Mouse (Mus musculus) stomach, embryonic 15.5 days (tissue): ENCODE measurements around the gene Gm8122. TPM values are rescaled to one million over a fixed set of nuclear protein-coding genes. Genes with fewer than 3 reads are reported as not detected.
"Not testable (repeated sequence)": the region's sequence is repeated elsewhere in the genome, so short reads cannot be mapped to it uniquely, and the experiment has no call there.

Experiments
- ATAC-seq: fragments of 200-750 bp; cut with Nextera tagmentation; 2 replicates; pipeline ENCODE4 v1.8.0; 2017; ENCODE audit warnings: low read depth, moderate number of reproducible peaks, moderate TSS enrichment; ENCODE audit not compliant: insufficient read depth, low FRiP score
- H3K27ac ChIP-seq: fragments of 300-500 bp; sonication (generic); 2 replicates; pipeline ENCODE4 v1.5.1; 2015; ENCODE audit warnings: mild to moderate bottlenecking, inconsistent platforms
- H3K27me3 ChIP-seq: fragments of 300-500 bp; sonication (generic); replicated peaks from 2 replicates; pipeline ENCODE4 v1.6.1; 2015; ENCODE audit warnings: inconsistent platforms
- H3K36me3 ChIP-seq: fragments of 300-500 bp; sonication (generic); 2 replicates; pipeline ENCODE4 v1.6.1; 2015; ENCODE audit warnings: inconsistent platforms
- H3K4me1 ChIP-seq: fragments of 300-500 bp; sonication (generic); 2 replicates; pipeline ENCODE4 v1.6.1; 2015; ENCODE audit warnings: inconsistent platforms
- H3K4me2 ChIP-seq: fragments of 300-500 bp; sonication (generic); 2 replicates; pipeline ENCODE4 v1.6.1; 2015; ENCODE audit warnings: mild to moderate bottlenecking, inconsistent platforms
- H3K4me3 ChIP-seq: fragments of 300-500 bp; sonication (generic); replicated peaks from 2 replicates; pipeline ENCODE4 v1.5.1; 2015; ENCODE audit warnings: inconsistent platforms
- H3K9ac ChIP-seq: fragments of 300-500 bp; sonication (generic); 2 replicates; pipeline ENCODE4 v1.6.1; 2015; ENCODE audit warnings: inconsistent platforms
- H3K9me3 ChIP-seq: fragments of 300-500 bp; sonication (generic); 2 replicates; pipeline ENCODE4 v1.6.1; 2016; ENCODE audit warnings: inconsistent platforms
- WGBS: fragments of 180-500 bp; shearing (Covaris S2); methylation state at CpG from one replicate; pipeline ENCODE4 v1.1.7; 2015; 5-methylcytosine and 5-hydroxymethylcytosine counted together
- polyA plus RNA-seq: library from polyadenylated mRNA; unstranded; fragments of >200 nt; fragmentation: Nextera tagmentation; extraction: Ambion mirVana; gene quantifications from 2 replicates; pipeline ENCODE4 v1.2.1, GENCODE M21; 2015

Gene Gm8122
- polyA plus RNA-seq, 1 experiment from 2014 or later = not detected

DNA sequence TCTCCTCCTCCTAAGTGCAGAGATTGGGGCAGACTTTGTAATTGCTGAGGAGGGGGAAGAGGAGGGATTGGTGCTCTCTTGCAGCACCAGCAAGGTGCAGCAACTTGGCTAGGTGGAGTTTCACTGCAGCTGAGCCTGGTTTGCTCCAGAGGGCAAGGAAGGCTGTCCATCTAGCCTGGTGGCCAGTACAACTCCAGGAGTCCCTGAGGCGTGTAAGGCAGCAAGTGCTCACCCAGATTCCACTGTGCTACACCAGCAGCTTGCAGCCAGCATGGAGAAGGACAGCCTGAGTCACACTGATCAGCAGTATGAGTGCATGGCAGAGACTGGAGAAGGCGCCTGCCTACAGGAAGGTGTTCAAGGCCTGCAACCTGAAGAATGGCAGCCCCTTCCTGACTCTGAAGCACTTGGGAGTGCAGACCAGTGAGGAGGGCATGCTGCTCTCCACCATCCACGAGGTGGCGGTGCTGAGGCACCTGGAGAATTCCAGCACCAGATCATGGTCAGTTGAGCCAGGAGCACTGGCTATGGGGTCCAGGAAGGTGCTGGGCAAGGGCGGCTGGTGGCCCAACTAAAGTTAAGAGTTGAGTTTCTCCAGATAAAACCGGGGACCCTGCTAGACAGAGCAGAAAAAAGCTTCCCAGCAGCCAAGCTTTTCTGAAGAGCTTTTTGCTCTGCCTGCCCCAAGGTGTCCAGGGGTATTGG, 15.6 kb upstream of the Gm8122 start:
- H3K36me3 ChIP-seq, H3K4me3 ChIP-seq, H3K27me3 ChIP-seq, ATAC-seq, H3K4me2 ChIP-seq, H3K27ac ChIP-seq, H3K4me1 ChIP-seq, H3K9me3 ChIP-seq, H3K9ac ChIP-seq: not testable (repeated sequence)
- WGBS = 28% methylated on average over 5 of the region's 6 CpGs

DNA sequence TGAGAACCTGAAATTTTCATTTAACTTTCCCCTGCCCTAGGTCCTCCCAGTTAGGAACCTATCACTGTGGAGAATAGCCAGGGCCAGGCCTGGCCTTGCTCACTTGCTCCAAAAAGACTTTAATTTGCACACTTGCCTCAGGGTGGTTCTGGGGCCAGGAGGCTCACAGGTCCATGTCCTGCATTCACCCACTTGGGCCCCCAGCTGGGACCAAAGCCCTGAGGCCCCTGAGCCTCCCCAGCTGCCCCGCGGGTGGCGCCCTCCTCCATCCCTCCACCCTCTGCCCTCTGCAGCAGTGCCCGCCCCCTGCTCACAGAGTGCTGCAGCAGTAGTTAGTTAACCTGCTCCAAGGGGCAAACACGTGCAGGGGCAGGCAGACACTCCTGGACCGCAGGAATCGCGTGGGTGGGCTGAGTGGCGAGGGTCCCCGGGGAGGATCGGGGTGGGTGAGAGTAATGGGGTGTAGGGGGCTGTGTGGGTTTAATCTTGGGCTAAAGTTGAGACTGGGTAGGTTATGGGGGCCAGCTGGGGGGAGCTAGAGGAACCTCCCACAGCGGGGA, 14.6 kb upstream of the Gm8122 start:
- H3K4me3 ChIP-seq, H3K27ac ChIP-seq, H3K9ac ChIP-seq, H3K4me2 ChIP-seq, H3K27me3 ChIP-seq, H3K36me3 ChIP-seq, H3K4me1 ChIP-seq, H3K9me3 ChIP-seq, ATAC-seq: not testable (repeated sequence)
- WGBS = 17% methylated on average over 10 of the region's 12 CpGs

GRCm38 (mm10) chr14:43237769-43238168, 2.7 kb upstream of the Gm8122 start:
- not testable (repeated sequence) for H3K9me3 ChIP-seq, H3K36me3 ChIP-seq, H3K4me2 ChIP-seq, H3K9ac ChIP-seq, H3K27ac ChIP-seq, H3K27me3 ChIP-seq, H3K4me3 ChIP-seq, ATAC-seq, H3K4me1 ChIP-seq

Other genes with a start within 250 kb of the Gm8122 start
- not detected in 2 replicates for gene Gm8082, start 241.7 kb downstream of the Gm8122 start, polyA plus RNA-seq
- gene Gm10376, start 219.7 kb downstream of the Gm8122 start, polyA plus RNA-seq = not detected in 2 replicates
- not detected in 2 replicates for gene Gm8094, start 158.7 kb downstream of the Gm8122 start, polyA plus RNA-seq
- not detected in 2 replicates for gene Gm8104, start 134.7 kb downstream of the Gm8122 start, polyA plus RNA-seq
- gene Gm7233, start 55.4 kb downstream of the Gm8122 start, polyA plus RNA-seq = not detected in 2 replicates
- not detected in 2 replicates for gene Gm8126, start 23.3 kb upstream of the Gm8122 start, polyA plus RNA-seq
- not detected in 2 replicates for gene Gm9732, start 39.7 kb upstream of the Gm8122 start, polyA plus RNA-seq
- not detected in 2 replicates for gene Gm8127, start 58.5 kb upstream of the Gm8122 start, polyA plus RNA-seq
- gene 1700001F09Rik, start 112.5 kb upstream of the Gm8122 start, polyA plus RNA-seq = not detected in 2 replicates
- not detected in 2 replicates for gene Gm8138, start 181.0 kb upstream of the Gm8122 start, polyA plus RNA-seq